11 mouse cellular contexts compared by ENCODE assay signal in the genomic region with DNA sequence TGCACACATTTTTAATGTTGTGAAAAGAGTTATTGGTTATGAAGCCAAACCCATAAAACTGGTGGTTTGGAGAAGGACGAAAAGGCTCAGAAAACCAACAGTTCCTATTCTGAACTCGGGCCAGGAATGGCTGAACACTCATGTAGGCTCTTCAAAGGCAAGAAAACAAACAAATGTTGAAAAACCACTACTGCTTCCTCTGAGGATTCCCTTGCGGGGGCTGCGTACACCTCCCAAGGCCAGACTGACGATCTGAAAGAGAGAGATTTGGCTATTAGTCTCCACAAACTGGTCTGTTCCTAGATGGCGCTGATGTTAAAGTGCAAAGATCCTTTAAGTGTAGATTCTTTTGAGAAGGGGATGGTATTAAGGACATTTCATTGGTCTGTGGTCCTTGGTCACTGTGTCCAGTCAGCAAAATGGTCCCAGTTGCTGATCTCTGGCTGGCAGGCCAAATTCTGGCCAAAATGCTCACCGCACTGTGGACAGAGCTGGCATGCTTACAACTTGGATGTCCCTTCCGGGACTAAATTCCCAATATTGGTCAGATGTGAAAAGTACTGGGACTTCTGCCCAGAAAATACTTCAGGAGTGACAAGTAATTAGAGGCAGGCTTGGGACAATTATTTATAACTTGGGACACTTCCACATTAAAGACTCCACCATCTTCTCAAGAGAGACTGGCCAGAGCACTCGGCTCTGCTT. TPM values are rescaled to one million over a fixed set of nuclear protein-coding genes. Genes with fewer than 3 reads are reported as not detected.
A peak's percentile ranks its signal among the peaks of the same experiment; 100 is the strongest.
DNase-seq lines count a peak whose midpoint lies in the region; ATAC-seq lines count a peak whose summit lies in the region.
"Had no signal": no experiment of that assay in that cellular context is flagged by ENCODE, and none has a peak within 500 bp of the region (broad histone marks: within the 10 kb centered on the region; RNA-seq: fewer than 3 reads in every experiment).

No protein-coding gene starts in this region.

- H3K27me3 ChIP-seq in hindbrain, embryonic 12.5 days: no peaks in the 10 kb centered on the region
- H3K27me3 ChIP-seq: heart, embryonic 15.5 days; neural tube, embryonic 12.5 days had no signal

- peak; percentile 6 for DNase-seq in layer of hippocampus, adult 11-12 months (ENCODE audit: low spot score)
- DNase-seq in layer of hippocampus, postnatal 25 days (ENCODE audit: extremely low spot score in 1 of 2, low spot score in 1 of 2): no peak
- peak; percentile 27 for DNase-seq in fibroblast of lung, adult 2 months (ENCODE audit: low read depth)
- DNase-seq in kidney, adult 8-10 months: peak; percentile 26 to 31
- DNase-seq in lung, postnatal 25 days (ENCODE audit: low spot score): peak; percentile 45
- no peak for DNase-seq in yolk sac, embryonic 10.5 days (ENCODE audit: low spot score)

- H3K4me2 ChIP-seq in hindbrain, embryonic 12.5 days (replicated peaks): no peak overlapping the region
- H3K4me2 ChIP-seq: heart, embryonic 15.5 days; neural tube, embryonic 12.5 days had no signal

- no peak overlapping the region for H3K4me3 ChIP-seq in hindbrain, embryonic 12.5 days
- H3K4me3 ChIP-seq: heart, embryonic 15.5 days; neural tube, embryonic 12.5 days had no signal

- no peak for ATAC-seq in hindbrain, embryonic 12.5 days (ENCODE audit: low FRiP score)
- no peak for ATAC-seq in erythroblast, adult 5-6 weeks (replicated peaks; ENCODE audit: low FRiP score, poor library complexity, severe bottlenecking)

- H3K9me3 ChIP-seq in hindbrain, embryonic 12.5 days (replicated peaks): no peaks in the 10 kb centered on the region
- H3K9me3 ChIP-seq: heart, embryonic 15.5 days; neural tube, embryonic 12.5 days had no signal

- H3K9ac ChIP-seq in hindbrain, embryonic 12.5 days: no peak overlapping the region
- H3K9ac ChIP-seq: heart, embryonic 15.5 days; neural tube, embryonic 12.5 days had no signal

- H3K27ac ChIP-seq in hindbrain, embryonic 12.5 days: no peak overlapping the region
- H3K27ac ChIP-seq: heart, embryonic 15.5 days; neural tube, embryonic 12.5 days had no signal

- 90% methylated on average over 9 of the region's 9 CpGs for WGBS in hindbrain, embryonic 12.5 days

- H3K36me3 ChIP-seq in hindbrain, embryonic 12.5 days: no peaks in the 10 kb centered on the region
- H3K36me3 ChIP-seq: heart, embryonic 15.5 days; neural tube, embryonic 12.5 days had no signal

- H3K4me1 ChIP-seq in hindbrain, embryonic 12.5 days: no peaks in the 10 kb centered on the region
- H3K4me1 ChIP-seq: heart, embryonic 15.5 days; neural tube, embryonic 12.5 days had no signal

RNA-seq across cellular contexts. Expression of a gene that starts 37.4 kb away (rescaled TPM):
- 1 to 10 TPM; 2.9 to 3.2 TPM for total RNA-seq in layer of hippocampus, postnatal 25 days (2021)
- polyA plus RNA-seq in hindbrain, embryonic 12.5 days (2016; fragmentation: Nextera tagmentation; extraction: Ambion mirVana): 0.50 and 0.93 TPM in 2 replicates
- total RNA-seq in erythroblast, adult 5-6 weeks (2015; ENCODE audit: low replicate concordance): not detected in 2 replicates
- total RNA-seq in erythroblast, adult 5-6 weeks (2017; ENCODE audit: low replicate concordance): not detected in 2 replicates
- total RNA-seq: MEL had no signal

RNA-seq across cellular contexts. Expression of a gene that starts 59.1 kb away (rescaled TPM):
- under 1 TPM; 0.16 to 0.30 TPM for total RNA-seq in layer of hippocampus, postnatal 25 days (2021)
- 0.14 TPM in 1 of 2 replicates, not detected in the other for polyA plus RNA-seq in hindbrain, embryonic 12.5 days (2016; fragmentation: Nextera tagmentation; extraction: Ambion mirVana)
- total RNA-seq in erythroblast, adult 5-6 weeks (2015; ENCODE audit: low replicate concordance): 1.3 and 8.5 TPM in 2 replicates
- total RNA-seq in erythroblast, adult 5-6 weeks (2017; ENCODE audit: low replicate concordance): 3.0 and 3.5 TPM in 2 replicates
- total RNA-seq: MEL had no signal
- polyA plus RNA-seq: neural tube, embryonic 12.5 days had no signal

Comparison
In these comparisons a context has a peak if more than half of its experiments do, and no peak if none do; other contexts are left out.
1. DNase-seq: peak in layer of hippocampus, adult 11-12 months (single experiment), fibroblast of lung, adult 2 months (single experiment), kidney, adult 8-10 months (2 of 2) and lung, postnatal 25 days (single experiment); none in layer of hippocampus, postnatal 25 days (0 of 2) and yolk sac, embryonic 10.5 days (single experiment).